Mouse (Mus musculus): ENCODE data around the gene Cacnb4. TPM values are rescaled to one million over a fixed set of nuclear protein-coding genes. Genes with fewer than 3 reads are reported as not detected.
A peak's percentile ranks its signal among the peaks of the same experiment; 100 is the strongest.

Cacnb4 gene
- polyA plus RNA-seq, 1 experiment from 2014 or later: 14.1 TPM

DNA sequence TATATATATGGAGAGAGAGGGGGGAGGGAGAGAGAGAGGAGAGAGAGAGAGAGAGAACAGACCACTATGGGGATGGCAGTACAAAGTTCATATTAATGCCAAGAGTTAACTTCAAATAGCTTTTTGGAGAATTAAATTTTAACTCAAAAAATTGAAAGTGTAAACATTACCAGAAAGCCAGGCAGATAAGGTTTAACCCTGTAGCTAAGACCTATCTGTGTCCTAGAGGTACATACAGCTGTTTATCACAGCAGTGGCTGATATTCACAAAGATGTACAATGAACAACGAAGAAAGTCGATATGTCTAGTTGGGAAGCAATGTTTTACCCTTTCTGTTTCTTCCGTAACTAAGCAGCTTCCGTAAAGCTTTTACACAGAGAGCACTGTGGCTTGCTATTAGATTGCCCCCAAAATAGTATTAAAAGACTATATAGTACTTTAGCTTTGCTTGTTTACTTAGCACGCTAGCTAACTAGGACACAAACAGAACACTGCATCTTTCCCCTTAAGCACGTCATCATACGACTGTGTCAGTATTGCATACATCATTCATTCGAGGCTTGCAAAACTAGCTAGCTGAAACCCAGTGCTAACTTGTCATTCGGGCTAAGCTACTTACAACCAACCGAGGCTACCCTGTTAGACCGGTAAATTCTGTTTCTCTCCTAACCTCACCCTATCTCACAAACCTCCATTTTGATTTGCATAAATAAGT, 72.5 kb downstream of the Cacnb4 start:
- Histone ChIP-seq H3K36me3 (ENCODE audit: control insufficient read depth, insufficient read depth) (no peaks in the 10 kb centered on the region), H3K4me1 (replicated peaks; ENCODE audit: control insufficient read depth, insufficient read depth, low read length) (no peaks in the 10 kb centered on the region), H3K27ac (ENCODE audit: low read length) (no peak overlapping the region), H3K4me3 (replicated peaks; ENCODE audit: low read length) (no peak overlapping the region), H3K9ac (replicated peaks; ENCODE audit: low read depth, low read length) (no peak overlapping the region), H3K4me2 (ENCODE audit: low read length) (no peak overlapping the region), H3K9me3 (ENCODE audit: control insufficient read depth, low read length) (no peaks in the 10 kb centered on the region), H3K27me3 (replicated peaks; ENCODE audit: control insufficient read depth, insufficient read depth, low read length) (no peaks in the 10 kb centered on the region)
- no peak for ATAC-seq
- WGBS: 92% methylated on average over 11 of the region's 11 CpGs

GRCm38 (mm10) chr2:52603421-52603820, 73.2 kb downstream of the Cacnb4 start:
- H3K4me1 ChIP-seq (replicated peaks; ENCODE audit: control insufficient read depth, insufficient read depth, low read length): no peaks in the 10 kb centered on the region
- 38% methylated on average over 6 of the region's 6 CpGs for WGBS
- no peak for ATAC-seq
- H3K4me3 ChIP-seq (replicated peaks; ENCODE audit: low read length): no peak overlapping the region
- H3K36me3 ChIP-seq (ENCODE audit: control insufficient read depth, insufficient read depth): no peaks in the 10 kb centered on the region
- no peak overlapping the region for H3K4me2 ChIP-seq (ENCODE audit: low read length)
- no peaks in the 10 kb centered on the region for H3K9me3 ChIP-seq (ENCODE audit: control insufficient read depth, low read length)
- H3K27ac ChIP-seq (ENCODE audit: low read length): no peak overlapping the region
- H3K27me3 ChIP-seq (replicated peaks; ENCODE audit: control insufficient read depth, insufficient read depth, low read length): no peaks in the 10 kb centered on the region
- no peak overlapping the region for H3K9ac ChIP-seq (replicated peaks; ENCODE audit: low read depth, low read length)

GRCm38 (mm10) chr2:52602921-52603320, 73.7 kb downstream of the Cacnb4 start:
- no peak for ATAC-seq
- 80% methylated on average over 8 of the region's 8 CpGs for WGBS
- no peaks in the 10 kb centered on the region for H3K4me1 ChIP-seq (replicated peaks; ENCODE audit: control insufficient read depth, insufficient read depth, low read length)

DNA sequence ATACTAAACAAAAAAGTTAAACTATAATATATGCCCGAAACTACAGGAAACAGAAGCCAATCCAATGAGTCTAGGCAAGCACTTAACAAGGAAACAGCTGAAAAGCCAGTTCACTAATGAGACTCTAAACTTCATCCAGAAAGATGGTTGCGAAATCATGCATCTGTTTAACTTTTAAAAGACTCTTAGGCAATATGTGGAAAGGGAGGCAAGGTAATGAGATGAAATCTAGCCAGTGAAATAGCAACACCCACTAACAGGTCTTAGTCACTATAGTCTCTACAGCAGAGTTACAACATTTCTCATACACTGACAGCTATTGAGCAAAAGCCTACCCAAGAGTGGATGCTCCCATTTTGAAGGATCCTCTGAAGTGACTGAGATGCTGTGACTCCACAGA, 74.4 kb downstream of the Cacnb4 start:
- H3K4me3 ChIP-seq (replicated peaks; ENCODE audit: low read length): no peak overlapping the region
- WGBS: 77% methylated on average over 2 of the region's 2 CpGs
- no peak overlapping the region for H3K4me2 ChIP-seq (ENCODE audit: low read length)
- H3K9me3 ChIP-seq (ENCODE audit: control insufficient read depth, low read length): no peaks in the 10 kb centered on the region
- H3K4me1 ChIP-seq (replicated peaks; ENCODE audit: control insufficient read depth, insufficient read depth, low read length): no peaks in the 10 kb centered on the region
- no peak overlapping the region for H3K9ac ChIP-seq (replicated peaks; ENCODE audit: low read depth, low read length)
- H3K27ac ChIP-seq (ENCODE audit: low read length): no peak overlapping the region
- ATAC-seq: no peak
- no peaks in the 10 kb centered on the region for H3K27me3 ChIP-seq (replicated peaks; ENCODE audit: control insufficient read depth, insufficient read depth, low read length)
- no peaks in the 10 kb centered on the region for H3K36me3 ChIP-seq (ENCODE audit: control insufficient read depth, insufficient read depth)

More at GRCm38 (mm10) chr2:52602921-52603320, 73.7 kb downstream of the Cacnb4 start:
- Histone ChIP-seq H3K9me3 (ENCODE audit: control insufficient read depth, low read length) (no peaks in the 10 kb centered on the region), H3K4me2 (ENCODE audit: low read length) (no peak overlapping the region), H3K27me3 (replicated peaks; ENCODE audit: control insufficient read depth, insufficient read depth, low read length) (no peaks in the 10 kb centered on the region), H3K36me3 (ENCODE audit: control insufficient read depth, insufficient read depth) (no peaks in the 10 kb centered on the region), H3K9ac (replicated peaks; ENCODE audit: low read depth, low read length) (no peak overlapping the region), H3K27ac (ENCODE audit: low read length) (no peak overlapping the region), H3K4me3 (replicated peaks; ENCODE audit: low read length) (no peak overlapping the region)

- Histone ChIP-seq H3K9me3 (ENCODE audit: control insufficient read depth, low read length) (no peaks in the 10 kb centered on the region), H3K36me3 (ENCODE audit: control insufficient read depth, insufficient read depth) (no peaks in the 10 kb centered on the region), H3K4me1 (replicated peaks; ENCODE audit: control insufficient read depth, insufficient read depth, low read length) (no peaks in the 10 kb centered on the region), H3K27me3 (replicated peaks; ENCODE audit: control insufficient read depth, insufficient read depth, low read length) (no peaks in the 10 kb centered on the region), H3K4me2 (ENCODE audit: low read length) (no peak overlapping the region), H3K27ac (ENCODE audit: low read length) (no peak overlapping the region), H3K9ac (replicated peaks; ENCODE audit: low read depth, low read length) (no peak overlapping the region), H3K4me3 (replicated peaks; ENCODE audit: low read length) (no peak overlapping the region)
- no peak for ATAC-seq
Measured at GRCm38 (mm10) chr2:52597511-52597910, 79.1 kb downstream of the Cacnb4 start.

DNA sequence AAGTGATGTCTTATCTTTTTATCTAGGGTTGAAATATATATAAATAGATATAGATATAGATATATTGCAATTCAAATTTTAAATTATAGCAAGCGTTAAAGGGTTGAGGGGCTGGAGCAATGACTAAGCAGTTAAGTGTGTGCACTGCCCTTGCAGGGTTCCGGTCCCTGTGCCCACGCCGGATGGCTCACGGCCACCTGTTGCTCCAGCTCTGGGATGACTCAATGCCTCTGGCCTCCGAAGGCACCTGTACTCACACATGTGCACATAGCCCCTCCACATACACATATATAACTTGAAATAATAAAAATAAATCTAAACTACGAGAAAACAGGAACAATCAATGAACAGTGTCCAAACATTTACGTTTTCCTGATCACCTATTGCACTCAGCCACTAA, 82.8 kb downstream of the Cacnb4 start:
- H3K9ac ChIP-seq (replicated peaks; ENCODE audit: low read depth, low read length): no peak overlapping the region
- no peaks in the 10 kb centered on the region for H3K9me3 ChIP-seq (ENCODE audit: control insufficient read depth, low read length)
- WGBS: 92% methylated on average over 8 of the region's 8 CpGs
- no peak for ATAC-seq
- no peak overlapping the region for H3K4me3 ChIP-seq (replicated peaks; ENCODE audit: low read length)
- H3K36me3 ChIP-seq (ENCODE audit: control insufficient read depth, insufficient read depth): no peaks in the 10 kb centered on the region
- peaks cover 7% of the 10 kb centered on the region for H3K4me1 ChIP-seq (replicated peaks; ENCODE audit: control insufficient read depth, insufficient read depth, low read length)
- no peaks in the 10 kb centered on the region for H3K27me3 ChIP-seq (replicated peaks; ENCODE audit: control insufficient read depth, insufficient read depth, low read length)
- H3K27ac ChIP-seq (ENCODE audit: low read length): no peak overlapping the region
- H3K4me2 ChIP-seq (ENCODE audit: low read length): no peak overlapping the region

GRCm38 (mm10) chr2:52593260-52593659, 83.4 kb downstream of the Cacnb4 start:
- no peaks in the 10 kb centered on the region for H3K36me3 ChIP-seq (ENCODE audit: control insufficient read depth, insufficient read depth)
- H3K9me3 ChIP-seq (ENCODE audit: control insufficient read depth, low read length): no peaks in the 10 kb centered on the region
- H3K4me3 ChIP-seq (replicated peaks; ENCODE audit: low read length): no peak overlapping the region
- ATAC-seq: no peak
- no peak overlapping the region for H3K9ac ChIP-seq (replicated peaks; ENCODE audit: low read depth, low read length)
- 73% methylated on average over 5 of the region's 5 CpGs for WGBS
- H3K4me1 ChIP-seq (replicated peaks; ENCODE audit: control insufficient read depth, insufficient read depth, low read length): peaks cover 7% of the 10 kb centered on the region
- H3K27me3 ChIP-seq (replicated peaks; ENCODE audit: control insufficient read depth, insufficient read depth, low read length): no peaks in the 10 kb centered on the region
- H3K27ac ChIP-seq (ENCODE audit: low read length): no peak overlapping the region
- no peak overlapping the region for H3K4me2 ChIP-seq (ENCODE audit: low read length)

GRCm38 (mm10) chr2:52590970-52591347, 85.7 kb downstream of the Cacnb4 start:
- H3K4me2 ChIP-seq (ENCODE audit: low read length): peak overlapping the region; percentile 35; the same call in 1 of the 2 replicates
- WGBS: 0% methylated on average over 5 of the region's 5 CpGs
- H3K9me3 ChIP-seq (ENCODE audit: control insufficient read depth, low read length): no peaks in the 10 kb centered on the region
- peaks cover 7% of the 10 kb centered on the region for H3K4me1 ChIP-seq (replicated peaks; ENCODE audit: control insufficient read depth, insufficient read depth, low read length)
- no peaks in the 10 kb centered on the region for H3K36me3 ChIP-seq (ENCODE audit: control insufficient read depth, insufficient read depth)
- H3K27me3 ChIP-seq (replicated peaks; ENCODE audit: control insufficient read depth, insufficient read depth, low read length): no peaks in the 10 kb centered on the region
- ATAC-seq: peak; percentile 87
- peak overlapping the region; percentile 42 for H3K9ac ChIP-seq (replicated peaks; ENCODE audit: low read depth, low read length)
- no peak overlapping the region for H3K27ac ChIP-seq (ENCODE audit: low read length)
- no peak overlapping the region for H3K4me3 ChIP-seq (replicated peaks; ENCODE audit: low read length)

DNA sequence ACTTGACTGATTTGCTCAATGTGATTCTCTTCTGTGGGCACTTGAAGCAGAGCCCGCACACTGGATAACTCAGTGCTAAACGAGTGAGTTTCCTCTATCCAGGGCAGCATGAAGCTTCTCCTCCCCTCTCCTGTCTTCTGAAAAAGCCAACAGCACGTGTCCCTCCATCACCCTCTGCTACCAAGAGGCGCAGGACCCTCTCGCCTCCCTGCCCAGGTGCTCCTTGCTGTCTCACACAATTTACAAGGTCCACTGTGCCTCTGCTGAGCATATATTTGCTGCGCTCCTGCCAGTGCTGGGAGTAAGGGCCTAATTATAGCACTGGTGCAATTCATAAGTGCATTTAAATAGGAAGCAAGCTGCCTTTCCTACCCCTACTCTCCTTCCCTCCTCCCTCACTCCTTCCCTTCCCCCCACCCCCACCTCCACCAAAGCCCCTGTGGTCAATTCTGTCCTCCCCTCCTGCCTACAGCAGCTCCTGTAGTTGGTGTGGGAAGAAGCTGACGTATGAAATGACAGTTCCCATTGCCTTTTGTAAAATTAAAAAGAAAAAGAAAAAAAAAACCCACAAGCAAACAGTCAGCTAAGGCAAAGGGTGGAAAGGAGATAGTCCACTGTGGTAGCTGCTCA, 86.2 kb downstream of the Cacnb4 start:
- peak overlapping the region; percentile 35; the same call in 1 of the 2 replicates for H3K4me2 ChIP-seq (ENCODE audit: low read length)
- no peaks in the 10 kb centered on the region for H3K9me3 ChIP-seq (ENCODE audit: control insufficient read depth, low read length)
- H3K4me3 ChIP-seq (replicated peaks; ENCODE audit: low read length): no peak overlapping the region
- ATAC-seq: peak; percentile 39
- H3K4me1 ChIP-seq (replicated peaks; ENCODE audit: control insufficient read depth, insufficient read depth, low read length): peaks cover 7% of the 10 kb centered on the region
- WGBS: 62% methylated on average over 7 of the region's 7 CpGs
- peak overlapping the region; percentile 55; the same call in 1 of the 2 replicates for H3K27ac ChIP-seq (ENCODE audit: low read length)
- H3K9ac ChIP-seq (replicated peaks; ENCODE audit: low read depth, low read length): peak overlapping the region; percentile 42
- H3K27me3 ChIP-seq (replicated peaks; ENCODE audit: control insufficient read depth, insufficient read depth, low read length): no peaks in the 10 kb centered on the region
- H3K36me3 ChIP-seq (ENCODE audit: control insufficient read depth, insufficient read depth): no peaks in the 10 kb centered on the region
